17 mouse cellular contexts compared by ENCODE assay signal in the genomic region with DNA sequence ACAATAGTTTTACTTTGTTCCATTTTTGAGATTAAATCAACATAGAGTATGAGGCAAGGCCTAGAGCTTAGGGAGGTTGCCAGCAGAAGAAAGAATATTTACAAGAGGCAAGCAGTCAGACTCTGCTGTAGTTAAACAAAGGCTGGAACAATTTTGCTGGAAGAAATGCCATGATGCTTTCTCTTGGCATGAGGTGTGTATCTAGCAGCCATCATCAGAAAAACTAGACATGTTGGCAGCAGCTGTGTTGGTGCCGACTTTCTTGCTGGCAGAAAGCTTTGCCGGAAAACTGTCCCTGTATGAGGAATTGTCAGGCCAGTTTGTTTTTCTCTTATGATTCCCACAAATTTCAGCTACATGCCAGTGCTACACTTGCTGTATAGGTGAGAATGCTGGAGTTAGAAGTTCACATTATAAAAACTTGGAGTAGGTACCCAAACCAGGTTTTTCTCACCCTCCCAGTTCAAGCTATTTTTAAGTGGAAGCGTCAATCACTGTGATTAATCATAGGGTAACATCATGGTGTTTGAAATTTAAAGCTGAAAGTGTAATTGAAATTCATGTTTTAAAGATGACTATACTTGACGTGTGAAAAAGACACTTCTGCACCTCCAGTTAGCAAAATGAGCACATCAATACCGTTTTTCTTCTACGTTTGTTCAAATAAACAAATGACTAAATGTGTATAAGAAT.
DNase-seq lines count a peak whose midpoint lies in the region; ATAC-seq and TF ChIP-seq lines count a peak whose summit lies in the region.
"Had no signal": no experiment of that assay in that cellular context is flagged by ENCODE, and none has a peak within 500 bp of the region (broad histone marks: within the 10 kb centered on the region; RNA-seq: fewer than 3 reads in every experiment).

No protein-coding gene starts in this region.

- no peaks in the 10 kb centered on the region; the same call in 1 of the 2 replicates for H3K4me1 ChIP-seq in hindbrain, postnatal 0 days (ENCODE audit: insufficient read depth, low read length)
- H3K4me1 ChIP-seq in hindbrain, embryonic 14.5 days (replicated peaks; ENCODE audit: control insufficient read depth, insufficient read depth, low read length): no peaks in the 10 kb centered on the region
- no peaks in the 10 kb centered on the region for H3K4me1 ChIP-seq in heart, embryonic 11.5 days (ENCODE audit: control insufficient read depth, insufficient read depth, low read length)
- H3K4me1 ChIP-seq: embryonic facial prominence, embryonic 10.5 days; heart, embryonic 12.5 days; neural tube, embryonic 12.5 days had no signal

- no peaks in the 10 kb centered on the region for H3K36me3 ChIP-seq in hindbrain, postnatal 0 days (ENCODE audit: insufficient read depth, low read length)
- no peaks in the 10 kb centered on the region for H3K36me3 ChIP-seq in hindbrain, embryonic 14.5 days (replicated peaks; ENCODE audit: control insufficient read depth, insufficient read depth)
- no peaks in the 10 kb centered on the region for H3K36me3 ChIP-seq in heart, embryonic 11.5 days (ENCODE audit: control insufficient read depth, insufficient read depth, low read length)
- H3K36me3 ChIP-seq: embryonic facial prominence, embryonic 10.5 days; heart, embryonic 12.5 days; neural tube, embryonic 12.5 days had no signal

- no peak overlapping the region for H3K9ac ChIP-seq in hindbrain, postnatal 0 days (replicated peaks; ENCODE audit: low read length)
- no peak overlapping the region for H3K9ac ChIP-seq in hindbrain, embryonic 14.5 days
- H3K9ac ChIP-seq in heart, embryonic 11.5 days (ENCODE audit: low read depth, low read length): no peak overlapping the region
- H3K9ac ChIP-seq: heart, embryonic 12.5 days; neural tube, embryonic 12.5 days had no signal

- no peak overlapping the region for H3K27ac ChIP-seq in hindbrain, postnatal 0 days
- no peak overlapping the region for H3K27ac ChIP-seq in hindbrain, embryonic 14.5 days
- no peak overlapping the region for H3K27ac ChIP-seq in heart, embryonic 11.5 days (ENCODE audit: low read depth, low read length)
- H3K27ac ChIP-seq: embryonic facial prominence, embryonic 10.5 days; neural tube, embryonic 12.5 days had no signal

- no peaks in the 10 kb centered on the region for H3K27me3 ChIP-seq in hindbrain, postnatal 0 days (ENCODE audit: insufficient read depth, low read length)
- no peaks in the 10 kb centered on the region for H3K27me3 ChIP-seq in hindbrain, embryonic 14.5 days (ENCODE audit: control insufficient read depth, insufficient read depth, low read length)
- no peaks in the 10 kb centered on the region for H3K27me3 ChIP-seq in heart, embryonic 11.5 days (ENCODE audit: control insufficient read depth, insufficient read depth, low read length)
- H3K27me3 ChIP-seq: heart, embryonic 12.5 days; neural tube, embryonic 12.5 days had no signal

- TF ChIP-seq CTCF in hindbrain, postnatal 0 days (IDR thresholded peaks at IDR 0.05; ENCODE audit: low read depth): no peak
- no peak for TF ChIP-seq CTCF in brain, embryonic 14.5 days (IDR thresholded peaks at IDR 0.05; ENCODE audit: borderline replicate concordance, extremely low read depth, insufficient read depth, insufficient read length)

- no peak overlapping the region for H3K4me3 ChIP-seq in hindbrain, postnatal 0 days (ENCODE audit: low read length)
- no peak overlapping the region for H3K4me3 ChIP-seq in hindbrain, embryonic 14.5 days (replicated peaks; ENCODE audit: low read length)
- H3K4me3 ChIP-seq in heart, embryonic 11.5 days (ENCODE audit: low read depth, low read length): no peak overlapping the region
- H3K4me3 ChIP-seq: embryonic facial prominence, embryonic 10.5 days; erythroblast, embryonic 14.5 days; heart, embryonic 12.5 days; neural tube, embryonic 12.5 days had no signal

- no peak for TF ChIP-seq POLR2A in brain, embryonic 14.5 days (IDR thresholded peaks at IDR 0.05; ENCODE audit: borderline replicate concordance, extremely low read depth, insufficient read depth, insufficient read length, poor library complexity, severe bottlenecking)

- WGBS in hindbrain, postnatal 0 days: 77% methylated on average over 6 of the region's 6 CpGs
- 90% methylated on average over 6 of the region's 6 CpGs for WGBS in hindbrain, embryonic 14.5 days
- WGBS in heart, embryonic 11.5 days (ENCODE audit: insufficient replicate concordance): 83% methylated on average over 6 of the region's 6 CpGs

- DNase-seq in cerebellum, adult 9-11 months: peak; percentile 29
- no peak for DNase-seq in cerebellum, adult 8-10 months
- peak; percentile 19 for DNase-seq in hindbrain, postnatal 0 days (ENCODE audit: low spot score)
- DNase-seq in hindbrain, embryonic 14.5 days (ENCODE audit: low spot score): no peak
- peak; percentile 76 for DNase-seq in brain, embryonic 14.5 days (ENCODE audit: low read depth)
- peak; percentile 30 for DNase-seq in layer of hippocampus, adult 9-11 months
- DNase-seq in gastrocnemius, adult 18-20 months (ENCODE audit: low spot score): no peak
- DNase-seq: adrenal gland, postnatal 14 days; gastrocnemius, postnatal 36 days; heart, postnatal 36 days; kidney, adult 9 months; lung, postnatal 14 days had no signal

- H3K9me3 ChIP-seq in hindbrain, postnatal 0 days (ENCODE audit: low read length): no peaks in the 10 kb centered on the region
- H3K9me3 ChIP-seq in hindbrain, embryonic 14.5 days (ENCODE audit: control insufficient read depth, low read length): no peaks in the 10 kb centered on the region
- H3K9me3 ChIP-seq in heart, embryonic 11.5 days (replicated peaks; ENCODE audit: control insufficient read depth, low read length): no peaks in the 10 kb centered on the region
- H3K9me3 ChIP-seq: embryonic facial prominence, embryonic 10.5 days; heart, embryonic 12.5 days; neural tube, embryonic 12.5 days had no signal

- ATAC-seq in hindbrain, postnatal 0 days: no peak
- no peak for ATAC-seq in hindbrain, embryonic 14.5 days (ENCODE audit: low FRiP score)
- ATAC-seq in heart, embryonic 11.5 days (replicated peaks; ENCODE audit: insufficient number of reproducible peaks, low FRiP score, low TSS enrichment): no peak

- no peak overlapping the region for H3K4me2 ChIP-seq in hindbrain, postnatal 0 days (ENCODE audit: low read depth, low read length)
- no peak overlapping the region for H3K4me2 ChIP-seq in hindbrain, embryonic 14.5 days (replicated peaks)
- H3K4me2 ChIP-seq in heart, embryonic 11.5 days: no peak overlapping the region
- H3K4me2 ChIP-seq: heart, embryonic 12.5 days; neural tube, embryonic 12.5 days had no signal

Comparison
In these comparisons a context has a peak if more than half of its experiments do, and no peak if none do; other contexts are left out.
1. DNase-seq: peak in cerebellum, adult 9-11 months (single experiment), hindbrain, postnatal 0 days (single experiment), brain, embryonic 14.5 days (single experiment) and layer of hippocampus, adult 9-11 months (single experiment); none in cerebellum, adult 8-10 months (single experiment), hindbrain, embryonic 14.5 days (single experiment) and gastrocnemius, adult 18-20 months (single experiment).